Mouse (Mus musculus): ENCODE measurements around the gene Myo1e.

Gene Myo1e

DNA sequence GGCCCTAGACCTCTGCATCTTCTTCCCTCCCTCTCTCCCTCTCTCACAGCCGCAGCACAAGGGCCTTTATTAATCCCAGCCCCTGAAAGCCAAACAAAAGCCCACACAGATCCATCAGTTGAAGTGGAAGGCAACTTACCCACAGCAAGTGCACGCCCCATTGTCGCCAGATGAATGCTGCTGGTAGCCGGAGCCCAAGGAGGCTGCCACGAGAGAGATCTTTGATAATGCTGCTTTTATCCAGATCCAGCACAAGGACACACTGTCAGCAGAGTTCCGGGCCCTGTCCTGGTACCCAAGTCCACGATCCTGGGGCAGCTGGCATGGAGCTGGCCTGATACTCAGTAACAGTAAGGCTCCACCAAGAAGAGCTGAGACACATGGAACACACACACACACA lies 91.1 kb downstream of the Myo1e start:
- DNase-seq = no peak

GRCm38 (mm10) chr9:70300705-70301104 lies 93.6 kb downstream of the Myo1e start:
- no peak for DNase-seq

DNA sequence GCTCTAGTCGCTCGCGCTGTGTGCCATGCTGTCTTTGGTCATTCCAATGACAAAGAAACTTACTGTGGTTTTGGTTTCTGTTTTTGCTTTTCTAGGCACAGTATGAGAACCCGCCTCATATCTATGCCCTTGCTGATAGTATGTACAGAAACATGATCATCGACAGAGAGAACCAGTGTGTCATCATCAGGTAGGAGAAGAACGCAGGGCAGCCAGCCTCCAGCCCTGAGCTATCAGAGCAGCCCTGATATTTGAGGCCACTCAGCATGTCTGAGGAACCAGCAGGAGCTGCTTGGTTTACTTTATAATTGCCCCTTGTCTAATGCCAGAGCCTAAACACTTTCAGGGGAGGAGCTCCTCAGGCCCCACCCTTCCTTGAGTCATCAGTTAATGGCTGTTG lies 94.4 kb downstream of the Myo1e start:
- DNase-seq = no peak

DNA sequence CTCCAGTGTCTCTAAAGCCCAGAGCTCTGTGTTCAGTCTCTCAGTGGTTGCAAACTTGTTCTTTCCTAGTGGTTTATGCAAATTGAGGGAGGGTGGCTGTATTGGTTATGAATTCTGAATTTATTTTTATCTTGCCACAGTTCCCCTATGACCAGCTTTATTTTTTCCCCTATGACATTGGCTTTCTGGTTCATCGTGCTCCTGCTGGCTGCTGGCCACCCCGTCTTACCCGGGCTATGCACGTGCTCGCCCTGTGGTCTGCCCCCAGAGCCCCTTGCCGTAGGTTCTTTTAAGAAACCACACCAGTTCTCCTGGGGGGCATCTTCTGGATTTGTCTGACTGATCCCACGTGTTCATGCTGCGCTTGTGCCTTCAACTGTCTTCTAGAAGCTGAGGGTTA lies 97.8 kb downstream of the Myo1e start:
- peak; percentile 91 for DNase-seq

GRCm38 (mm10) chr9:70310046-70310445 lies 102.9 kb downstream of the Myo1e start:
- DNase-seq = no peak

DNA sequence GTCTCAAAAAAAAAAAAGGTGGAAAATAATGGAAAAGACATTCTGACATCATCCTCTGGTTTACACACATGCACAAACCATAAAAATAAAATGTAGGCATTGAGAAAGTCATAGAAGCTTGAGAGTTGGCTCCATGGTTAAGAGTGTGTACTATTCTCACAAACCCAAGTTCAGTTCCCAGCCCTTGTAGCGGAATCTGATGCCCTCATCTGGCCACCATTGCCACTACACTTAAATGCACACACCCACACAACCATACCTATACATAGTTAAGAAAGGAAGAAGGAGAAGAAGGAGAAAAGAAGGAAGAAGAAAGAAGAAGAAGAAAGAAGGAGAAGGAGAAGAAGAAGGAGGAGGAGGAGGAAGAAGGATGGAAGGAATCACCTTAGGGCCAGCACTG lies 106.9 kb downstream of the Myo1e start:
- DNase-seq = no peak

- DNase-seq = no peak
These were observed 108.0 kb downstream of the Myo1e start for GRCm38 (mm10) chr9:70315130-70315529.

GRCm38 (mm10) chr9:70318601-70319000 lies 111.5 kb downstream of the Myo1e start:
- peak; percentile 91 for DNase-seq

DNA sequence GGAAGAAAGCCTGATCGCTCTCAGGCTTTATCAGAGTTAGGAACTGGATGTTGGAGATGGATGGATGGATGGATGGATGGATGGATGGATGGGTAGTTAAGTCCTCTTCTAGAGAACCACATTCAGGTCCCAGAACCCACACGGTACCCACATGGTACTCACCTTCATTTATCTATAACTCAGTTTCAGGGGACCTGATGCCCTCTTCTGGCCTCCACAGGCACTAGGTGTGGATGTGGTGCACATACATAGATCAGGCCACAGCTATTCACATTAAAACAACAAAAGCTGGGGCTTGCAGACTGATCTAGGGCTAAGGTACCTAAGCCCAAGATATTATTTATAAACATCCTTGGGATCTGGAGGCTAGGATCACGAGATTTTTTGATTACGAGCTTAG lies 117.2 kb downstream of the Myo1e start:
- DNase-seq = no peak

GRCm38 (mm10) chr9:70325880-70326595 lies 118.9 kb downstream of the Myo1e start:
- DNase-seq = peak; percentile 97

- peak; percentile 94 for DNase-seq
These were observed 121.2 kb downstream of the Myo1e start for GRCm38 (mm10) chr9:70328193-70328841.

DNA sequence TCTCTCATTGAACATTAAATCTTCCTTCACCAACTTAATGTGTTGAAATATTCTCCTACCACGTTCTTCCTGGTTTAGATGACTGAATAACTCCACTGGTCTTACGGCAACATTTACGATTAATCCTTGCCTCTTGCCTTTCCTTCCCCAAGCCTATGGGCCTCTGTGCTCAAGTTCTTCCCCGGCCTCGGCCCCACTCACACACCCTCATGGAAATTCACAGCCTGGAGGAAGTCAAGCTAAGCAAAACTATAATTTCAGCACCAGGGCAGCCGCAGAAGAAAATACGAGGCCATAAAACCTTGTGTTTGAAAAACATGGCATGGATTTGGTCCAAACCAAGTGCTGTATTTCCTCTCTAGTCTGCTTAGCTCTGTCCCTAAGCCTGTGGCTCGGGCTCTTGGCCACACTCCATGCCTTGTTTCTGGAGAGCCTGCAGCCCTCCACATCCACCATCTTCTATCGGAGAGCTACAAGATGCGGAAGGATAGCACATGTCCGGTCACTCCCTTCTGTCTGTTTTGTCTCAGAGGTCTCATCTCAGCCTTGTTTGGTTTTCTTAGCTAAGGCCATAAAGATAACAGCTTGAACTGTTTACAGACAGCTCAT lies 124.7 kb downstream of the Myo1e start:
- DNase-seq = peak; percentile 92

DNA sequence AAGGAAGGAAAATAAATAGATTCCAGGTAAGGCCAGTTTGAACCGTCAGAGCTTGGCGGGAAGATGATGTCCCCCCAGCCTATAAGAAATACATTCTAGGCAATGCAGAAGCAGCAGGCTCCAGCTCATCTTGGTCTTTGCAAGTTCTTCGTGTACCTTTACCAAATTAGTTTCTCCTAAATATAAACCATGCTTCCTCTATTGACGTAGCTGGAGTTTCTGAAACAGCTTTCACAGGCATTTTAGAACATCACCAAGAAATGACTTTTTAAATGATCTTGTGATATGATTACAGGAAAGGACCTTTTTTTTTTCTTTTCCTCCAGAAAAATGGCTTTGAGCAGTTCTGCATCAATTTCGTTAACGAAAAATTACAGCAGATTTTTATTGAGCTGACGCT lies 131.2 kb downstream of the Myo1e start:
- DNase-seq = no peak

DNA sequence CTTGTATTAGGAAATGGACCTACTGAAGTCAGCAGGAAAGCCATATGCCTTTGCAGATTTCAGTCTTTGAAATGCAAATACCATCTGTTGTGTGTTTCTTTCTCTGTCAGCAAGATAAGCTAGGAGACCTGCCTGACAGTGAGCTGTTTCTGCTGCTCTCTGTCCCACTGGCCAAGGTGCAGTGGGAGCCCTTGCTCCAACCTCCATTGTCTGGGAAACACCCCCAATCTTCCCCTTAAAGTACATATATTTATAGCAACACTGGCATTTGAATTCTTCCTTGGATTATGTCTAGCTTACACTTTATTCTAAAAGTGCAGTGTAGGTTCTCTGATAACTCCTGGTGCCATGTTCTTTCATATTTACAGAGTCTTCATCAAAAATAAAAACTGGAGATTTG lies 131.7 kb downstream of the Myo1e start:
- no peak for DNase-seq

DNA sequence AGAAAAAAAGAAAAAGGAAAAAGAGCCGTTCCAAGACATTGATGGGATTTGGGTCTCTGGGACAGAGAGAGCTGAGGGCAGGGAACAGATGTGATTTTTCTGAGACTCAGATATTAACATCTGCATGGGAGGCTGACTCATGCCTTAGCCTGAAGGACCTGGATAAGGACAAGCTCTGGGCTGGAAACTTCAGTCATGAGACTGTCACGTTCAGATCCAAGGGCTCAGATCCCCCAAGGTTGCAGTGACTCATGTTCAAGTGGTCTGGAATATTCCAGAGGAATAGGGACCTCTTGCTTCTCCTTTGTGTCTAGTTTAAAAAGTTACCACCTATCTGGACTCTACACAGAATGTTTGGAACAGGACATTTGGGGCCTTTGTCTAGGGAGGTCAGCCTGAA lies 142.1 kb downstream of the Myo1e start:
- DNase-seq = peak; percentile 92

DNA sequence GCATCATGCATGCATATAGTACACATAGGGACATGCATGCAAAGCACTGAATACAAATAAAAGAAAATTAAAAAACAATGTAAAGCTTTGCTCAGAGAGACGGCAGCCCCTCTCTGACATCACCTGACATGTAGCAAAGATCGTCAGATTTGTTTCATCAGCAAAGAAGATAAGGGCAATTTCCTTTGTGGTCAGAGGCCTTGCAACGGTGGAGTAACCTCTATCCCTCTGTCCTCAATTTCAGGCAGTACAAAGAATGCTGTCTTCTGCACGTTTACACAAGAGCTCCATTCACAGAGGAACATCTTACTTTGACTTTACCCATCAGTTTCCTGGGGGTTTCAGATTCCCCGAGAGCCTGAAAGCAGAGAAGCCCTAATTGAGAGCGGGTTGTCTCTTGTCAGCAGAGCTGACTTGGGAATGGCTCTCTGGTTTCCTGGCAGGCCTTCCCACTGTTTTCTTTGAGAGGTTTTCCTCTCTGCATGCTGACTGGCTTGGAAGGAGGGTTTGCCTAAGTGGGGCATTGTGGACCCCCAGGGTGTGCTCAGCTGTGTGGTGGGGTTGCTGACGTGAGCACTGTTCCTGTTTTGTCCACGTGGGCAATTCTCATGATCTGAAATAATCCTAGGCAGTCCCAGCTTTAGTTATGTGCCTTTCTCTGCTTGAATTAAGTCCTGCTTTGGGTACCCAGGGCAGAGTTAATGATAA lies 144.6 kb downstream of the Myo1e start:
- no peak for DNase-seq

DNA sequence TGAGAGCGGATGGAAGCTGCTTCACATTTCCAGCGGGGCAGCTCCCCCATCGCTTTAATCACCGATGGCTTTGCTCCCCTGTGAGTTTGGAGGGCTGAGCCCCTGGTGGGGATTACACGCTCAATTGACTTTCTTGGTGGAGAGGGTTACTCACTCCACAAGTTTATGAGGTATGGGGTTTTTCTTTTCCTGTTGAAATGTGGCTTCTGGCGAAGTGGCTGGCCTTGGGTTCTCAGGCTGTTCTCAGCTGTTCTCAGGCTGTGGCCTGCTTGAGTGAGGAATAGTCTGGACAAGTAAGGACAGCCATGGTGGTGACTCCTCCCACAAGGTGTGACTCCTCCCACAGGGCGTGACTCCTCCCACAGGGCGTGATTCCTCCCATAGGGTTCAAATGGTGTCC lies 149.1 kb downstream of the Myo1e start:
- DNase-seq = no peak

DNA sequence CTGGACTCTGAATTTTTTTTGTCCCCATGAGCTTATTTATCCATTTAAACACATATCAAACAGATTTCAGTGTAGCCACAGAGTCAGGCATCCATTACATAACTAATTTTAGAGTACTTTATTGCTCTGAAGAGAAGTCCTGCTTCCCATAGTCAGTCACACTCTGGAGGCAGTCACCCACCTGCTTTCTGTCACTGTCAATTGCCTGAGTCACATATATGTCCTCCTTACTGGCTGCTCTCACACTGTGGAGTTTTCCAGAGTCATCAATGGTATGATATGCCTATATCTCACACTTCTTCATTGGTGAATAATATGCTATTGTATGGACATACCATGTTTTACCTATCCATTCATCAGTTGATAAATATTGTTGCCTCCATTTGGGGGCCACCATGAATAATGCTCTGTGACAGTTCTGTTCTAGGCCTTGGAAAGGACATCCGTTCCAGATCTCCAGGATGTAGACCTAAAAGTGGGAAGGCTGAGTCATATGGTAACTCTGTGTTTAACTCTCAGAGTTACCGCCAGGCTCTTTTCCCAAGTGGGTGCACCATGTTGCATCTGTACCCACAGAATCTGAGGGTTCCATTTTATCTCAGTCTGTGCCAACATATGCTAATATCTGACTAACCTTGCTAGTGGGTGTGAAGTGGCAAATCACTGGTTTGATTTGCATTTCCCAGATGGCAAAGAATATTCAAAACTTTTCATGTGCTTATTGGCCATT lies 152.4 kb downstream of the Myo1e start:
- no peak for DNase-seq

DNA sequence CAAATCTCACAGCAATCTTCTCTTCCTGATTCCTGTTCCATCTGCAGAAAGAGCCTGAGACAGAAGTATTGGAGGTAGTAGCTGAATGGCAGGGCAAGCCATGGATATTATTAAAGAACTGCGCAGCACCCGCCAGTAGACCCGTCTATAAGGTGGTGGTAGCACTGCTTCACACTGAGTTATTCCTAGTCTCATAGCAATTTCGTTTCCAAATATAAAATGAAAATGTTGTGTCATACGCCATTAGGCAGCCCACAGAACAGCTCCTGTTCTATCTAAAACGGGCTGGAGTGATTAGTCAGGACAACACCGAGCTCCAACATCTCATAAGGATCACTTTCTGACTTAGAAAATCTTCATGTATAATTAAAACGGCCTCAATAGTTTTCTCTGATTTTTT lies 157.6 kb downstream of the Myo1e start:
- no peak for DNase-seq

DNA sequence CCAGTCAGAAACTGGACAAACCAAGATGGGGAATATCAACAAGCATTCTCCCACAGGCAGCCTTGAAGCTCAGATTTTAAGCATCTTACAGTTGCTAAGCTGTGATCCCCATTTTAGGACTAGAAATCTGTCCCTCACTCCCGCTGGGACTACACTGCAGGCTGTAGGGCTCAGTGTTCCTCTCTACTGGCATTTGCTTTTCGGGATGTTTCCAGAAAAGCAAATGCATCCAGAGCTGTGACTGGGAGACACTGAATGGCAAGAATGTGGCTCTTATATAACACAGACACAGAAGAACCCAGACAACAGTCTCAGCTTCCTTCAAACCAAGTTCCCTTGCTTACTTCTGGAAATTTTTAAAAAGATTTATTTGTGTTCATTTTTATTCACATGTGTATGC lies 158.8 kb downstream of the Myo1e start:
- DNase-seq = no peak

DNA sequence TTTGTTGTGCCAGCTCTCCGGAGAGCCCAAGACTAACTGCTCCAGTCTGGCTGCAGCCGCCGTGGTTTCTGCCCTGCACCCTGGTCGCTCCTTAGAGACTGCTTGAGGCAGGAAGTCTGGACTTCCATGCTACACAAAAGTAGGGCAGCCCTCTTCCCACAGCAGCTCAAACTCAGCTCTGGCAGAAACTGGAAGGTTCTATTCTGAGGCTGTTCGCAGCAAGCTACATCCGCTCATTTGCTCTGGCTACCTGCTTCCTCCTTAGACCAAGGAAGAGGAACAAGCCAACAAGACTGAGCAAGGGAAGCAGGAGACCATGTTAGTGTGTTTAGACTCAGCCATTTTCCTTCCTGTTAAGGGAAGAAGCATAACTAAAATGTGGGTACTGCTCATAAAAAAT lies 159.7 kb downstream of the Myo1e start:
- peak; percentile 94 for DNase-seq

GRCm38 (mm10) chr9:70371638-70372037 lies 164.5 kb downstream of the Myo1e start:
- DNase-seq = no peak

Data from heart, adult 11 months (tissue).